Mouse (Mus musculus): Measurements from ENCODE around the gene Gm20741.

Gene Gm20741

DNA sequence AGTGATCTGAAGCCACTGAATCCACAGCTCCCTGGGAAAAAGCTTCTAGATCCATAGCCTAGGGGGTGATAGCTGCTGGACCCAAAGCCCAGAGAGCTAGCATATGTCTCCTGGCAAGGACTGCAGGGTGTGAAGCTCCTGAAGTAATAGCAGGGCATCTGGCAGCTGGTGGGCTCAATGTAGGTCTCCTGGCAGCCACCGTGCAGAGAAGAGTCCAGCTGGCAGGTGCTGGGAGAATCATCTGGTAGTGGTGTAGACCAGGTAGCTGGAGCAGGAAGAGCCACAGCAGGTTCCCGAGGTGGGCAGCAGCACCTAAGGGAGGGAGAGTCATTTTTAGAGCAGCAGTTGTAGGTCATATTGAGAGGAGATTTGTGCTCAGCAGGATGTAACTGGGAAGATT, at the start of gene Gm20741:
Gene Gm20741, minus strand, starts transcription at position 394 of the 400 bp plus-strand sequence.
- DNase-seq (ENCODE audit: low read depth, low spot score), result no peak

DNA sequence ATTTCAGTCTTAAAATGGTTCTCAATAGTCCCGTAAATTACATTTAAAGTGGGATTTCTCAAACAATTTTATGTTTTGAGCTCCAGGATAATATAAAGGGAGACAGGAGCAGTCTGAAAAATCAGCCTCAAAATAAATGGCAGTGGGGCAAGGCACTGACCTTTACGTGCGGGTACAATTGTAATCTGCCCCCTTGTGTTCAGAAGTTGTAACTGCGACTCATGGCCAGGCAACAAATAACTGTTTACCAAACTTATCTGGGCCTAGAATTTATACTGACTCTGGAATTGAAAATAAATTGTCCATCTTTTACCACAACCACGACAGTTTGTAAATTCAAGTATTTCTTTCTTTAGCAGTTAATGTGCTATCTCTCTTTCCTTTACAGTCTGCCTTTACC, 39.4 kb upstream of the Gm20741 start:
- DNase-seq (ENCODE audit: low read depth, low spot score), result peak; percentile 47

DNA sequence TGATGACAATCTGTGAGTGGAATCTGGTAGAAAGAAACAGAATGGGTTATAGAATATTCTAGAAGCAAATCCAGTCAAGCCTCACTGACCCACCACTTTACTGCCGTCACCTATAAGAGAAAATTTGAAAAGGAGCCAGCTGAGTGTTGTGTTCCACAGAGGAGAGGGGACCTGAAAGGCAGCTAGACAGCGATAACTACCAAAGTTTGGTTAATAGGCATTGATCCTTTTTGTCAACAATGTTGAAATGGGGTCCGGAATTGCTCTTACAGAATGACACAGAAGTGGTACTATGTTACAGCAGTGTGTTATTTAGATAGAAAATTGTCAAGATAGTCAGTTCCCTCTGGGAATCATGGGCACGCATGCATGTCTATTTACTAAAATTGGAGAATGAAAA, 36.5 kb upstream of the Gm20741 start:
- no peak for DNase-seq (ENCODE audit: low read depth, low spot score)

DNA sequence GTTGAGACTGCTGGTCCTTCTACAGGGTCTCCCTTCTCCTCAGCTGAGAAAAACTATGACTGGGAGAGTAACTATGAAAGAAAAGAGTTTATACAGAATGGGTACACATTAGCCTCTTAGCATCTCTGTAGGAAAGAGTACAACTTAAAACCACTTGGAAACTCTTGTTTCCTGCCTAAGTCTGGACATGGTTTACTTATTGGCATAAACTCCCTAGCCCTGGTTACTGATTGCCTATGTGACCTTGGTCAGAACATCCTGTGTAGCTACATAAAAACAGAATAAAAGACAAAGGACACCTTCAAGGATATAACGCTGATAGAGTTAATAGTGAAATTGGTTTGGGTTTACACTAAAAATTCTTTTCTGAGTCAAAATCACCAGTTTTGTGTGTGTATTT, 35.3 kb upstream of the Gm20741 start:
- DNase-seq (ENCODE audit: low read depth, low spot score), result no peak

DNA sequence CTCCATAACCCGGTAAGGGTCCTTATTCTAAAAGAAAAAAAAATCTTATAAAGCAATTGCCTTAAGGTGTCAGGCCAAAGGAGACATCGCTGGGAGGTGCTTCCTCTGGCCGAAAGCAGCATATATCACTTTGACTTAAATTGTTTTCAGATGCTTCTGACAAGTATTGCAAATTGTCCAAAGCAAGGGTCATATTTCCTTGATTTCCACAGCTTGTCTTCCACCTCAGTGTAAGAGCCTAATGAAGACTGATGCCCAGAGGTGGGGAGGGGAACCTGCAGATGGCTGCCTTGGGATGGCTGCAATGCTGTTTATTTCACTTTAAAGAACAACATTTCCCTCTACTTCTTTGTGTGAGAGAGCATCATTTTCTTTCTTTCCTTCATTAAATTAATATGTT, 15.0 kb upstream of the Gm20741 start:
- DNase-seq (ENCODE audit: low read depth, low spot score), result no peak

DNA sequence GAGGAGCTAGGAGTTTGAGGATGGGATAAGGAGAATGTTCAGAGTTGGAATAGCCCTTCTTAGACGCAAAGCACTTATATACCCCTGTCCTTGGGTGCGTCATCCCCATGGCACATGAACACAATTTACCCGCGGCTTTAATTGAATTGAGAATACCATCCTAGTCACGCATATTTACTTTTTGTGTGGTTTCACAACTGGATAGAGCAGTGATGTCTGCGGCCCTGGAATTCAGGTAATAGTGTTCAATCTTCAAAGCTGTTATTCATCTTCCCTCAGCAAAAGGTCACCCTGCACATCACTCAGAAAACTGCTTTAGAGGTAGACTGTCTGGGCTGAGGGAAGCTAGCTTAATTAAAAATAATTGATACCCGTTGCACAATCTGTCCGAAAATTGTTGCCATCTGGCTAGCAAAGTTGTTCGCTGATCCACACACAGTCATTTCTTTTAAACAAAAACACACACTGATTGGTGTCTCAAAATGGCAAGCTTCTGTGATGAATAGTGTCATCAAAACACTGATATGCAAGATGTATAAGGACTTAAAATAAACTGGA, 14.2 kb upstream of the Gm20741 start, which contains the start of gene Krtap14:
Gene Krtap14, minus strand, starts transcription at position 51 of the 558 bp plus-strand sequence.
- DNase-seq (ENCODE audit: low read depth, low spot score), result no peak

DNA sequence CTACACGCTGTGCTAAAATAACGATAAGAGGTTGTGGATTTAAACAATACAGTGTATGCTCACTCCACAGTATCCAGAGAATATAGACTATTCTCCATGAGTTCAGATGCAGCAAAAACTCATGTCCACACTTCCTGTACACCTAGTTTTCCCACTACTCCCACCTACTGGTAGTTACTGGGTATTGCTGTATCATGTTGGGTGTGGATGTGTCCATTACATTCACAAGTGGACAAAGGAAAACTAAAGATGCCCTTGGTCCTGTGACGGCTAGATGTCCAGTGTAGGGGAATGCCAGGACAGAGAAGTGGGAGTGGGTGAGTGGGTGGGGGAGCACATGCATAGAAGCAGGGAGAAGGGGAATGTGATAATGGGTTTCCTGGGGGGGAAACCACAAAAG, 11.7 kb upstream of the Gm20741 start:
- DNase-seq (ENCODE audit: low read depth, low spot score), result peak; percentile 66

DNA sequence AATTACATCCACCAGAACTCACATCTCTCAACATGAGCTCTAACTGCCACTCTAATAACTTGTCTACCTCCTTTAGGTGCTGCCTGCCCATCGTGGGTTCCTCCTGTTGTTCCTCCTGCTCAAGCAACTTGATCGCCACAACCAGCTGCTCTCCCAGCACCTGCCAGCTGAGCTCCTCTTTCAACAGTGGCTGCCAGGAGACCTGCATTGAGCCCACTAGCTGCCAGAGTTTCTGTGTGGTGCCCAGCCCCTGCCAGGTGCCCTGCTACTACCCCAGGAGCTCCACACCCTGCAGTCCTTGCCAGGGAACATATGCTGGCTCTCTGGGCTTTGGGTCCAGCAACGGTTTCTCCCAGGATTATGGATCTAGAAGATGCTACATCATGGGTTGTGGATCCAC, 8.0 kb upstream of the Gm20741 start, which contains the start of gene Krtap15:
Gene Krtap15, plus strand, starts transcription at position 150 of the 400 bp plus-strand sequence.
- no peak for DNase-seq (ENCODE audit: low read depth, low spot score)

DNA sequence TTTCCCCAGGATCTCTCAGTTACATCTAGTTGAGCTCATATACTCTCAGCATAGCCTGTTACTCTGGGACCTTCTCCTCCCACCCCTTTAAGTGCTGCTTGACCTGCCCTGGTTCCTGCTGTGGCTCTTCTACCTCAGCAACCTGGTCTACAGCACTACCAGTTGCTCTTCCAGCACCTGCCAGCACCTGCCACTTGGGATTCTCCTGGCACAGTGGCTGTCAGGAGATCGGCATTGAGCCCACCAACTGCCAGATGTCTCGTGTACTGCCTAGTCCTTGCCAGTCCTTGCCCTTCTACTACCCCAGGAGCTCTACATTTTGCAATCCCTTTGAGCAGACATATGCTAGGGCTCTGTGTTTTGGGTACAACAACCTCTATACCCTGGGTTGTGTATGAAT, 25.2 kb downstream of the Gm20741 start:
- DNase-seq (ENCODE audit: low read depth, low spot score), result no peak

DNA sequence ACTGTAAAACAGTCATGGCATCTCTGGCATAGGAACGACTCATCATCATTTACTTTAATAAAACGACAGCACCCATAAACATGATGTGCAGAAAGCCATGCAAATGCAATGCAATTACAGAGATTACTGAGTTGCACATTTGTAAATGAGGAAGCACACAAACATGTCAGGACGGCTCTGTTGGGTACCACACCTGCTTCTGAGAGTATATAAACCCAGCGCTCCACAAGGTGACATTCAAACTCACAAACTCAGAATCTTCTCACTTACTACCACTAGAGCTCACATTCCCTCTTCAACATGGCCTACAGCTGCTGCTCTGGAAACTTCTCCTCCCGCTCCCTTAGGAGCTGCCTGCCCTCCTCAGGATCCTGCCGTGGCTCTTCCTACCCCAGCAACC, 34.4 kb downstream of the Gm20741 start, which contains the start of gene Gm5965:
Gene Gm5965, plus strand, starts transcription at position 301 of the 400 bp plus-strand sequence.
- no peak for DNase-seq (ENCODE audit: low read depth, low spot score)

DNA sequence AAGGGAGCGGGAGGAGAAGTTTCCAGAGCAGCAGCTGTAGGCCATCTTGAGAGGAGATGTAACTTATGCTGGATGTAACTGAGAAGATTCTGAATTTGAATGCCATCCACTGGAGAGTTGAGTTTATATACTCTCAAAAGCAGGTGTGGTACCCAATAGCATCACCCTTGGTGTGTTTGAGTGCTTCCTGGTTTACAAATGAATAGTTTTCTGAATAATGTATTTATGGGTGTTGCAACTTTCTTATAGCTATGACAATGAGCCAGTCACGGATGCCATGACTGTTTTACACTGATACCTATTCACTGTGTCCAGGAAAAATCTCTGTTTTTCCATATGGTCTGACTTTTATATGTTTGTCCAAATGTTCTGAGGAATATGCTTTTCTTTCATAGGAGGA, 37.9 kb downstream of the Gm20741 start, which contains the start of gene 2310057N15Rik:
Gene 2310057N15Rik, minus strand, starts transcription at position 101 of the 400 bp plus-strand sequence.
- DNase-seq (ENCODE audit: low read depth, low spot score), result no peak

Data from ES-CJ7 (cell line).